Mouse (Mus musculus) neural tube, embryonic 11.5 days (tissue): Measurements from ENCODE around the gene Esr1. TPM values are rescaled to one million over a fixed set of nuclear protein-coding genes. Genes with fewer than 3 reads are reported as not detected.

Experiments used
- ATAC-seq: fragments of 200-750 bp; cut with Nextera tagmentation; 2 replicates; pipeline ENCODE4 v1.8.0; 2017; ENCODE audit warnings: moderate number of reproducible peaks, mild to moderate bottlenecking, moderate TSS enrichment, moderate library complexity; ENCODE audit not compliant: insufficient read depth, low FRiP score, low TSS enrichment
- DNase-seq: peaks from one replicate; pipeline ENCODE4 v3.0.0-alpha.2; 2015; ENCODE audit warnings: low spot score
- H3K27ac ChIP-seq: fragments of 300-500 bp; sonication (generic); 2 replicates; pipeline ENCODE4 v1.5.1; 2014; ENCODE audit warnings: low read depth, mild to moderate bottlenecking, low read length
- H3K27me3 ChIP-seq: fragments of 300-500 bp; sonication (generic); 2 replicates; pipeline ENCODE4 v1.6.1; 2014; ENCODE audit warnings: mild to moderate bottlenecking, low read length, mixed read lengths; ENCODE audit not compliant: control insufficient read depth, insufficient read depth
- H3K36me3 ChIP-seq: fragments of 300-500 bp; sonication (generic); 2 replicates; pipeline ENCODE4 v1.6.1; 2014; ENCODE audit warnings: mild to moderate bottlenecking, low read length, moderate library complexity, mixed read lengths; ENCODE audit not compliant: control insufficient read depth, insufficient read depth
- H3K4me1 ChIP-seq: fragments of 300-500 bp; sonication (generic); 2 replicates; pipeline ENCODE4 v1.6.1; 2014; ENCODE audit warnings: low read length, mixed read lengths; ENCODE audit not compliant: control insufficient read depth, insufficient read depth
- H3K4me2 ChIP-seq: fragments of 300-500 bp; sonication (generic); 2 replicates; pipeline ENCODE4 v1.6.1; 2014; ENCODE audit warnings: low read depth, mild to moderate bottlenecking, moderate library complexity
- H3K4me3 ChIP-seq: fragments of 300-500 bp; sonication (generic); 2 replicates; pipeline ENCODE4 v1.5.1; 2014; ENCODE audit warnings: low read depth, low read length
- H3K9ac ChIP-seq: fragments of 300-500 bp; sonication (generic); 2 replicates; pipeline ENCODE4 v1.6.1; 2014; ENCODE audit warnings: mild to moderate bottlenecking, low read length
- H3K9me3 ChIP-seq: fragments of 300-500 bp; sonication (generic); 2 replicates; pipeline ENCODE4 v1.6.1; 2016; ENCODE audit warnings: low read length; ENCODE audit not compliant: control insufficient read depth
- WGBS: fragments of 180-500 bp; shearing (Covaris S2); extraction: QIAGEN DNeasy Blood & Tissue Kit; methylation state at CpG from one replicate; pipeline ENCODE4 v1.1.7; 2014; 5-methylcytosine and 5-hydroxymethylcytosine counted together
- polyA plus RNA-seq: library from polyadenylated mRNA; unstranded; fragments of >200 nt; fragmentation: Nextera tagmentation; extraction: Ambion mirVana; gene quantifications from 2 replicates; pipeline ENCODE4 v1.2.1, GENCODE M21; 2014

Esr1 gene
- polyA plus RNA-seq, 1 experiment from 2014 or later: 0.08 TPM

DNA sequence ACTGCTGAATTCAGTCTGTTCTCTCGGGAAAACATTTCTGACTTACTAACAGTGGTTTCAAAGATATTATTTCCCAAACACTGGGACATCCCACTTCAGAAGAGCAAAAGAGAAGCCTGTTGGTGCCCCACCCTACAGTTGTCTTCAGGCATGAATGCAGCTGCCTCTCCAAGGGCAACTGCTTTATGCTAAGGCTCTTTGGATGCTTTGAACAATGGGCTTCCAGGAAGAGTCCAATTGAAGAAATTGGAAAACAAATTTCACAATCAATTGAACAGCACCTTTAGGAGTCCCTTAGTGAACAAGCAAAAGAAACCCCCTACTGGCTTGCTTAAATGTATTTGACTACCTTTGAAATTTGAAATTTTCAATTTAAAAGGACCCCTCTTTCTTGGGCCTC lies 415.8 kb downstream of the Esr1 start:
- ATAC-seq (no peak), DNase-seq (no peak)
- no peak overlapping the region for H3K4me2 ChIP-seq

DNA sequence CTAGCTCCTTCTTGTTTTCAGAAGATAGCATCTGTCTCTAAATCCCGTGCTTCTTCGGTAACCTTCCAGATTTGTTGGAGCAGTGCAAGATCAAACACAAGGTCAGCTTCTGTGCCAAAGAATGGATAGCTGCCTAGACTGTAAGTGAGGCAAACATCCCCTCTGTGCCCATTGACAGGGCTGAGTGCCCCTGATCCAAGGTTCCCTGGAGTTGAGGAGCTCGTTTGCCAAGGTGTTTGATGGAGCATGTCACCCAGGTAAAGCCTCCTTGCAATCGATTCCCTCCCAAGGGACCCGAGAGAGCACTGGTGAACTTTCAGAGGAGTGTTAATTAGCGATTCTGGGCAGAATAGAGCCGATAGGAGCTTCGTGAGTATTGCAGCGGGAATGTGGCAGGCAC lies 416.9 kb downstream of the Esr1 start:
- Histone ChIP-seq H3K4me3 (no peak overlapping the region), H3K27ac (no peak overlapping the region)
- 85% methylated on average over 9 of the region's 9 CpGs for WGBS

More for the DNA sequence above, 415.8 kb downstream of the Esr1 start:
- WGBS: 88% methylated on average over 1 of the region's 1 CpGs
- Histone ChIP-seq H3K4me1 (no peaks in the 10 kb centered on the region), H3K9ac (no peak overlapping the region), H3K4me3 (no peak overlapping the region), H3K9me3 (no peaks in the 10 kb centered on the region), H3K36me3 (no peaks in the 10 kb centered on the region), H3K27me3 (no peaks in the 10 kb centered on the region), H3K27ac (no peak overlapping the region)

DNA sequence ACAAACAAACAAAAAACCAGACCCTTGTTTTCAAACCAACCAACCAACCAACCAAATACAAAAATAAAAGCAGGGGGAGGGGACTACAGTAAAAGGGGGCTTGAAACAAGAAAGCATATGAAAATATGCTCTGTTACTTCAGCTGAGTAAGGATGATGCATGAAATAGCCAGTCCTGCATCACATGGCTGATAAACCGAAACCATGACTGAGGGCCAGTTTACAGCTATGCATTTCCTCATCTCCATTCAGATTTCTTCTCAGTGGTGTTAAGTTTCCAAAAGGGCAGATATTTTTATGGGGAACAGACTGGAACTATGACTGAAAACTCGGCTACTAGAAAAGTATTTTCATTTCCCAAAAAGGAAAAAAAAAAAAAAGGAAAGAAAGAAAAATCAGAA lies 417.8 kb downstream of the Esr1 start:
- no peak overlapping the region for H3K4me2 ChIP-seq
- no peak overlapping the region for H3K4me3 ChIP-seq
- ATAC-seq (no peak), DNase-seq (no peak)
- no peak overlapping the region for H3K9ac ChIP-seq
- H3K9me3 ChIP-seq: no peaks in the 10 kb centered on the region
- no peaks in the 10 kb centered on the region for H3K36me3 ChIP-seq
- no peaks in the 10 kb centered on the region for H3K27me3 ChIP-seq
- 79% methylated on average over 2 of the region's 2 CpGs for WGBS
- H3K27ac ChIP-seq: no peak overlapping the region
- no peaks in the 10 kb centered on the region for H3K4me1 ChIP-seq

More for the DNA sequence above, 416.9 kb downstream of the Esr1 start:
- no peak for ATAC-seq
- no peak overlapping the region for H3K4me2 ChIP-seq
- H3K9me3 ChIP-seq: no peaks in the 10 kb centered on the region
- no peak for DNase-seq
- no peaks in the 10 kb centered on the region for H3K36me3 ChIP-seq
- no peak overlapping the region for H3K9ac ChIP-seq
- no peaks in the 10 kb centered on the region for H3K27me3 ChIP-seq
- H3K4me1 ChIP-seq: no peaks in the 10 kb centered on the region

DNA sequence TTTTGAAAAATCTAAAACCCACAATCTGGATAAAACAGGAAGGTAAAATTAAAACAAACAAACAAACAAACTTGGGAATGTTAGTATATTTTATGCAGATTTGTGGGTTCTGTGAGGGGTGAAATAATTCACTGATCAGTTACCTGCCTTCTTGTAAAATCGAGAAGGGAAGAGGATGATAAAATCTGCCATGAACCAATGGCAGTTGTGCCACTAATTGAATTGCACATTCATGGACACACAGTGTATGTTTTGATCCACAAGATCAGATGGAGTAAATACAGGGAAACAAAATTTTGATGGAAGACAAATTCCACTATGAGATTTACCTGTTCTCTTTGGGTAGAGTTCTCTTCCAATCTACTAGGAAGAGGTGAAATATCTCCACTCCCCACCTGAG lies 418.5 kb downstream of the Esr1 start:
- H3K27me3 ChIP-seq: no peaks in the 10 kb centered on the region
- no peaks in the 10 kb centered on the region for H3K9me3 ChIP-seq
- ATAC-seq (no peak), DNase-seq (no peak)
- 85% methylated on average over 1 of the region's 1 CpGs for WGBS
- no peak overlapping the region for H3K4me3 ChIP-seq
- no peaks in the 10 kb centered on the region for H3K36me3 ChIP-seq
- no peak overlapping the region for H3K9ac ChIP-seq
- no peak overlapping the region for H3K4me2 ChIP-seq
- no peak overlapping the region for H3K27ac ChIP-seq
- H3K4me1 ChIP-seq: no peaks in the 10 kb centered on the region

DNA sequence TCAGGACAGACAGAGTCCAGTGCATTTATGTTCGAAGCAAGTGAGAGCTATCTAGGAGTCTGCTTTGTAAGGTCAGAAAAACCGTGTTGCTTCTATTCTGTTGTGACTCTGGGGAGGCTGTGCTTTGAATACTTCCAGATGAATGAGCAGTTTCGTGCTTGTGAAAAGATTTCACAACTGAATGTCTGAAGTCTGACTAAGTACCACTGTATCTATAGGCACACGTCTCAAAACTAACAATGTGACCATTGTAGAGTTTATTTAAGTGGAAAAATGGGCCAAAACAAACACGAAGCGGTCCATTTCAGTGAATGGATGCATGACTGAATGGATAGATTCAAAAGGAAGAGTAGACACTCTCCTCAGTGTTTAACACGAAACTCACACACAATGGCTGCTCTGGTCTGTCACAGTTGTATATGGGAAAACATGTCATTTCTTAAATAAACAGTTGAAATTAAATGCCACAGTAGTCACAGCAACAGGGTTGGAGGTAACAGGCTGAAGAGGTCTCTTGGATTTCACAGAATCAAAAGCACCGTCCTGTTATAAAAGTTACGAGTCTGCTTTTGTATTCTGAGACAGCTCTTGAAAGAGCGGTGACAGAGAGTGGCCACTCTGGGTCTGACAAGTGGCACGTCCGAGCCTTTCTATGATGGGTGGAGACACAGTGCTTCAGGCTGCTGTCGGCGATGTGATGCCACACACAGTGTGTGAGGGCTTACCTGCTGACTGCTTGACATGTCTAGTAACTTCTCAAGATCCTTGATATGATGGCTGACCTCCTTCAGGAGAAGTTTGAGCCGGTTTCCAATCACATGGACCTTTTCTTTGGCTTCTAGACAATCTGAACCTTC lies 421.0 kb downstream of the Esr1 start:
- Histone ChIP-seq H3K4me2 (no peak overlapping the region), H3K4me3 (no peak overlapping the region), H3K36me3 (no peaks in the 10 kb centered on the region), H3K9ac (no peak overlapping the region), H3K27me3 (no peaks in the 10 kb centered on the region), H3K27ac (no peak overlapping the region), H3K9me3 (no peaks in the 10 kb centered on the region), H3K4me1 (no peaks in the 10 kb centered on the region)
- peak; percentile 81 for ATAC-seq
- no peak for DNase-seq
- 46% methylated on average over 15 of the region's 15 CpGs for WGBS

DNA sequence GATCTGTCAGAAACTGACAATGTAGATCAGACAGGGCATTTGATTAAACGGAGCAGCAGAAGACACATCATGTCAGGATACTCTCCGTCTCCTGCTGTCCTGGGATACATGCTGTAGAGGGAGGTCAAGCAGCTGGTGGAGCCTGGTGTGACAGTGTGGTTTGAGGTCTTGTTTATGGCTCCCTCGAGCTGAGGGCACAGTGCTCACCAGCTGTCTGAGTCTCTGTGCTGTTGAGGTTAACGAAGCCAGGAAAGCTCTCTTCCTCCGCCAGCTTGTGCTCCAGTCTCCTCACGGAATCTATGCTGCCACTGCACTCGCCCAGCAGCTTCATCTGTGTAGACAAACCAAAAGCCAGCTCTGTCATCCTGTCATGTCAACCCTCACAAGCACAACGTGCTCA lies 429.9 kb downstream of the Esr1 start:
- Histone ChIP-seq H3K4me1 (no peaks in the 10 kb centered on the region), H3K4me3 (no peak overlapping the region), H3K4me2 (no peak overlapping the region), H3K9ac (no peak overlapping the region), H3K36me3 (no peaks in the 10 kb centered on the region), H3K27ac (no peak overlapping the region), H3K9me3 (no peaks in the 10 kb centered on the region), H3K27me3 (no peaks in the 10 kb centered on the region)
- WGBS: 59% methylated on average over 8 of the region's 8 CpGs
- DNase-seq (no peak), ATAC-seq (no peak)

DNA sequence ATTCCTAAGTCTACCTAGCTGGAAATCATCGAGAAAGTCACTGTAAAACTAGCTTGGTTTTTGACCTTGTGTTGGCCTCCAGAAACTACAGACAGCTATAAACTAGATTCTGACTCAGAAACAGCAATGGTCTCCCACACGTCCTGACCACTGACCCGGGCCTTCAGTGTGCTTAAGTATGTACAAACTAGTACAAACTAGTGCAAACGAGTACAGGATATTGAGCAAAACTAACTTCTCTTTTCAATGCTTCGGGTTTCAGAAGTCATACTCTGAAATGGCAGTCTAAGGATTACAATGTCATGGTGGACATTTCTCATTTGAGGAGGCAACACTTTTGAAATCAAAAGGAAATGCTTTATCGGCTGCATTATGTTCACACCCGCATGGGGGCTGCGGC lies 433.1 kb downstream of the Esr1 start:
- no peak for ATAC-seq
- 88% methylated on average over 8 of the region's 8 CpGs for WGBS

DNA sequence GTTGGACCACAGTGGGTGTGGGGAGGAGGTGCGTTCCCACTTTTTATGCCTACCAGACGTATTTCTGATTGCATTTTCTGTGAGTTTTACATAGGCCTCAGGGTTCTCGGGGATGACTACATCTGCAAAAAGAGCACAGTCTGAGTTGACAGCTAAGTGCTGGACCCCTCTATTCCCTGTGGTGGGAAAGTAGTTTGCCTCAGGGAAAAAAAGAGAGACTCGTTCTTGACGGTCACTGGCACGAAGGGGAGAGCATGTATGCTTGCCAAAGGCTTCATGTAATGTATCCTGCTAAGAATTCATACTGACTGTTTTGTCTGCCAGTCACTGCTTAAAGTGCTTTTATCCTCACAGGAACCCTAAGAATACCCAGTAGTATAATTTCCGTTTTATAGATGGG lies 433.8 kb downstream of the Esr1 start:
- 89% methylated on average over 7 of the region's 7 CpGs for WGBS
- DNase-seq (no peak), ATAC-seq (no peak)
- Histone ChIP-seq H3K9me3 (no peaks in the 10 kb centered on the region), H3K36me3 (no peaks in the 10 kb centered on the region), H3K4me3 (no peak overlapping the region), H3K9ac (no peak overlapping the region), H3K27me3 (no peaks in the 10 kb centered on the region), H3K27ac (no peak overlapping the region), H3K4me1 (no peaks in the 10 kb centered on the region), H3K4me2 (no peak overlapping the region)

More for the DNA sequence above, 433.1 kb downstream of the Esr1 start:
- no peaks in the 10 kb centered on the region for H3K9me3 ChIP-seq
- DNase-seq: no peak
- no peak overlapping the region for H3K4me2 ChIP-seq
- no peak overlapping the region for H3K4me3 ChIP-seq
- H3K27ac ChIP-seq: no peak overlapping the region
- no peak overlapping the region for H3K9ac ChIP-seq
- H3K4me1 ChIP-seq: no peaks in the 10 kb centered on the region
- no peaks in the 10 kb centered on the region for H3K36me3 ChIP-seq
- H3K27me3 ChIP-seq: no peaks in the 10 kb centered on the region

DNA sequence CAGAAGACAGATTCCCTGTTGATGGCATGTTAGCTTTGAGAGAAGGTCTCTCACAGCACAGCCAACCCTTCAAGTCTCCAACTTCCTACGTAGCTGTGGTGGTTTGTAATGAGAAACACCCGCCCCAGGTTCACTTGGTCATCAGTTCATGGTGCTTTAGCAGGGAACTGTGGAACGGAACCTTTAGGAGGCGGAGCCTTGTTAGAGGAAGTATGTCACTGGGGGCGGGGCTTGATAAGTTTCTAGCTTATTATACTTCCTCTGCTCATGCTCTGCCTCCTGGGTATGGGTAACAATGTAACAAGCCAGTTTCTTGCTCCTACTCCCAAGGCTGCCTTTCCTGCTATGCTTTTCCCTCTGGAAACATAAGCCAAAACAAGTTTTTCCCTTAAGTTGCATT lies 434.3 kb downstream of the Esr1 start:
- 84% methylated on average over 5 of the region's 5 CpGs for WGBS
- Histone ChIP-seq H3K27me3 (no peaks in the 10 kb centered on the region), H3K4me3 (no peak overlapping the region), H3K9ac (no peak overlapping the region), H3K4me2 (no peak overlapping the region), H3K9me3 (no peaks in the 10 kb centered on the region), H3K27ac (no peak overlapping the region), H3K4me1 (no peaks in the 10 kb centered on the region), H3K36me3 (no peaks in the 10 kb centered on the region)
- no peak for DNase-seq
- ATAC-seq: no peak
